Mouse (Mus musculus) megakaryocyte, embryonic 14.5 days (primary cell): ENCODE data around the gene Csdc2.

Source experiments
- FLI1 ChIP-seq: IDR thresholded peaks from 2 replicates; pipeline ENCODE4 v1.6.1; 2012; ENCODE audit warnings: low read length, inconsistent platforms, mixed read lengths
- GATA1 ChIP-seq: IDR thresholded peaks from 3 replicates; pipeline ENCODE4 v1.6.1; 2012; ENCODE audit warnings: mixed read lengths, low read length, inconsistent platforms, borderline replicate concordance

GRCm38 (mm10) chr15:81956457-81956856, 19.9 kb downstream of the Csdc2 start:
- TF ChIP-seq GATA1 (no peak), FLI1 (no peak)
